Mouse (Mus musculus) gastrocnemius, adult 2 months (tissue): ENCODE data around the gene Pih1d2. TPM values are rescaled to one million over a fixed set of nuclear protein-coding genes. Genes with fewer than 3 reads are reported as not detected.

ENCODE experiments used
- DNase-seq: peaks from one replicate; pipeline ENCODE4 v3.0.0; 2022
- H3K27ac ChIP-seq: fragments of 200-600 bp; 2 replicates; pipeline ENCODE4 v1.8.1; 2022; ENCODE audit warnings: mild to moderate bottlenecking
- H3K4me3 ChIP-seq: fragments of 200-600 bp; 2 replicates; pipeline ENCODE4 v1.8.1; 2022; ENCODE audit warnings: mild to moderate bottlenecking, moderate library complexity
- CTCF ChIP-seq: fragments of 200-600 bp; IDR thresholded peaks from 2 replicates; pipeline ENCODE4 v1.8.1; 2022; ENCODE audit warnings: antibody characterized with exemption, mild to moderate bottlenecking, moderate library complexity
- intact Hi-C: fragments of 180-260 bp; cut with DNase I; formaldehyde crosslinking; loops from one replicate; pipeline ENCODE4 v1.15.1; 2025
- long read RNA-seq, 2 experiments: library from polyadenylated mRNA; stranded (forward); transcript quantifications; one replicate each; pipeline ENCODE4 v2.0.0; 2021
- total RNA-seq, 2 experiments: library from RNA; stranded (reverse); gene quantifications; 2 replicates each; pipeline ENCODE4 v1.2.3; 2021

Gene Pih1d2
- under 1 TPM; 0.53 to 0.61 TPM for total RNA-seq
- long read RNA-seq, experiment 1, partial matches to known transcripts = 0 of 1 reads
- long read RNA-seq, experiment 1, other reads (novel, unspliced or antisense) = 0 of 1 reads
- long read RNA-seq, experiment 2 = 0 reads

GRCm38 (mm10) chr9:50616766-50617603, at the start of gene Pih1d2, which contains the start of gene Nkapd1:
Gene Pih1d2, plus strand, starts transcription at chr9:50617321.
Gene Nkapd1, minus strand, starts transcription at chr9:50617464.
- intact Hi-C loops = loop anchor here (5.0 kb wide), 1 partner anchor 40 kb away; the partner anchor contains the start of gene Dlat
- TF ChIP-seq CTCF = peak; percentile 30
- peak within 1 kb of the TSS; percentile 94 for H3K27ac ChIP-seq

DNA sequence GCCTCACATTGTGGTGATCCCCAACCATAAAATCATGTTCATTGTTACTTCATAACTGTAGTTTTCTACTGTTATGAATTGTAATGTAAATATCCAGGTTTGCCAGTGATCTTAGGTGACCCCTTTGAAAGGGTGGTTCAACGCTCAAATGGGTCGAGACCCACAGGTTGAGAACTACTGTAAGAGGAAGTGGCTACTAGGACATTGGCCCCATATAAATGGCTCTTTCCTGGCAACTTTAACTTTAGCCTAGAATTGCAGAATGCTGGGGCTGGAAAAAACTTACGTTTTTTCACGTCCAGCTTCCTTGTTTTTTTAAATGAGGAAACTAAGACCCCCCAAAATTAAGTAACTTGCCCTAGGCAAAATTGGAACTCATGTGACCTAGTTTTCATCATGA, 49.7 kb upstream of the Pih1d2 start:
- intact Hi-C loops = no loop called here
- H3K4me3 ChIP-seq = no peak overlapping the region
- H3K27ac ChIP-seq = no peak overlapping the region
- no peak for DNase-seq
- TF ChIP-seq CTCF = no peak

More at GRCm38 (mm10) chr9:50616766-50617603, at the start of gene Pih1d2, which contains the start of gene Nkapd1:
- peak; percentile 88 for DNase-seq
- H3K4me3 ChIP-seq = peak within 1 kb of the TSS; percentile 98

- intact Hi-C loops = no loop called here
- H3K27ac ChIP-seq = no peak overlapping the region
- no peak overlapping the region for H3K4me3 ChIP-seq
- TF ChIP-seq CTCF = no peak
- peak; percentile 42 for DNase-seq
These were observed 49.2 kb upstream of the Pih1d2 start for GRCm38 (mm10) chr9:50567881-50568280.

- Histone ChIP-seq H3K4me3 (no peak overlapping the region), H3K27ac (no peak overlapping the region)
- intact Hi-C loops = no loop called here
- no peak for TF ChIP-seq CTCF
- no peak for DNase-seq
These were observed 47.3 kb upstream of the Pih1d2 start for GRCm38 (mm10) chr9:50569599-50570525.

DNA sequence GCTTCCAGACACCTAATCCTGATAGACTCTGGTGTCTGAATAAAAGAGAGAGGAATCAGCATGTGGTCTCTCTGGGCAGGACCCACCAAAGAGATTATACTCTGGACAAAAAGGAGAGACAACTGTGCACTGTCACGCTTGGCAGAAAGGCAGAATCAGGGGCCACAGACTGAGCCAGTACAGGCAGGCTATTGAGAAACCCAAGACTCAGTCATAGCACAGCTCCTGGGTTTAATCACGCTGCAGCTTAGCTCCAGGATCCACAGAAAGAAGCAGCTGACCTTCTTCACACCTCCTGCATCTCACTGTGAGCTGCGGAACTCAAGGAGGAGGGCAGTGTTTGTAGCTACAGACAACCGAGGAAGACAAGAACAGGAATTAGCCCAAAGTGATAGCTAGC, 36.8 kb upstream of the Pih1d2 start:
- DNase-seq = no peak
- Histone ChIP-seq H3K4me3 (no peak overlapping the region), H3K27ac (no peak overlapping the region)
- intact Hi-C loops = no loop called here
- no peak for TF ChIP-seq CTCF

DNA sequence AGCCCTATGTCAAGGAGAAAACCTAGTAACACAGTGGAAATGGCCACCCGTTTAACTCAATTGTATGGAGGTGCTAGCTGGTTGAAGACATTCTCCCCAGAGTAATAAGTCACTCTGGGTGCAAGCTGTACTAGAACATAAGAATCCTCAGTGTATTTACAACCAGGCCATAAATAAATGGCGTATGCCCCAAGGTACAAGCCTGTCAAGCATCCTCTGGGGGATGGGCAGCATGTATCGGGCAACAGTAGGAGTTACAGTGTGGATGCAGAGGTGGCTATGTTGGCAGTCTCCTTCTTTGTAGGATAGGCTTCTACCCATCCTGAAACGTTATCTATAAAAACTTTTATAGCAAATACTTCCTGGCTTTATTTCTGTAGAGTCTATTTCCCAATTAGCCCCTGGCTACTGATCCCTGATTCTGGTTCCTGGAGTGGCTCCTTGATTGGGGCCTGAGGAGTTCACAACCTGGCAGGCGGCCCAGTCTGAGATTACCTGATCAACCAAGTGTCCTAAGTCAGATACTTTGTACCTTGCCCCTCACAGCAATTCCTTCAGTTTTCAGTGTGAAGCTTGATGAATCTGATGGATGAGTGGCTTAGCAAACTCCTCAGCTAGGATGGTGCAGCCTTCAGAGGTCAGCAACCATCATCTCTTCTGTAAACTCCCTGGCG, 31.8 kb upstream of the Pih1d2 start:
- intact Hi-C loops = no loop called here
- H3K27ac ChIP-seq = no peak overlapping the region
- no peak for TF ChIP-seq CTCF
- no peak overlapping the region for H3K4me3 ChIP-seq
- no peak for DNase-seq

DNA sequence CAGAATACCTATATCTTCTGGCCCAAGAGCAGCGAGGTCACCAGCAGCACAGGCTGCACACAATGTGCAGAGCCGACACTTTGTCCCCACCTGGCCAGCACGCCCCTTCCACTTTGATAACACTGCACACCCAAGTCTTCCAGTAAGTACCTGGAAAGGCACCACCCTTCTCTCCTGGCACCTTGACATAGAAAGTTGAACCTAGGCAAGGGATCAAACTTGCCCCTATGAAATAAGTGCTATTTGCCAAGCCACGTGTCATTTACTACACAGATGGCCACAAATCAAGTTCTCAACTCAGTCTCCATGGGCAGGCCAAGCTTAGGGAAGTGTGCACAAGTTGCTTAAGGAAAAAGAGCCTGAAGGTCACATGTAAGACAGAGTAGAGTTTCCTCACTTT, 30.2 kb upstream of the Pih1d2 start:
- no peak for TF ChIP-seq CTCF
- Histone ChIP-seq H3K4me3 (no peak overlapping the region), H3K27ac (no peak overlapping the region)
- intact Hi-C loops = no loop called here
- DNase-seq = no peak

- peak; percentile 42 for DNase-seq
- TF ChIP-seq CTCF = no peak
- Histone ChIP-seq H3K4me3 (no peak overlapping the region), H3K27ac (no peak overlapping the region)
- intact Hi-C loops = loop anchor here (10.0 kb wide), 1 partner anchor 146 kb away; no protein-coding TSS in a partner anchor
These were observed 26.1 kb upstream of the Pih1d2 start for GRCm38 (mm10) chr9:50590856-50591518.

DNA sequence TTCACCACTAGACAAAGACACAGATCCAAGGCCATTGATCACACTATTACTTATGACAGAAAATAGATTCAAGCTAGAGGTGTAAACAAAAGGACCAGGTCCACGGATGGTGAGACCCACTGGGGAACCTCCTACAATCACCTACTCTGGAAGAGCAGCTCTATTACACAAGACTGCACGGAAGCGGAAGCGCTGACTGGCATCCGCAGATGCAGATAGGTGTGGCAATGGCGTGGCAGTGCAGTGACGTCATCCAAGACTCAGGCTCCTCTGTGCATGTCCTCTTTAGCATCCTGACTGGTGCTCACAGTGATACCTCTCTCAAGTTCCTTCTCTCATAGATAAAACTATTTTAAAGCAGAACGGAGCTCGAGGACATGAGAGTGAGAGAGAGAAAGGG, 24.2 kb upstream of the Pih1d2 start:
- TF ChIP-seq CTCF = no peak
- H3K27ac ChIP-seq = no peak overlapping the region
- no peak for DNase-seq
- no peak overlapping the region for H3K4me3 ChIP-seq
- intact Hi-C loops = loop anchor here (10.0 kb wide), 1 partner anchor 148 kb away; no protein-coding TSS in a partner anchor

- intact Hi-C loops = loop anchor here (10.0 kb wide), 1 partner anchor 149 kb away; no protein-coding TSS in a partner anchor
- TF ChIP-seq CTCF = peak; percentile 47
- DNase-seq = no peak
These were observed 23.6 kb upstream of the Pih1d2 start for GRCm38 (mm10) chr9:50593544-50593943.

DNA sequence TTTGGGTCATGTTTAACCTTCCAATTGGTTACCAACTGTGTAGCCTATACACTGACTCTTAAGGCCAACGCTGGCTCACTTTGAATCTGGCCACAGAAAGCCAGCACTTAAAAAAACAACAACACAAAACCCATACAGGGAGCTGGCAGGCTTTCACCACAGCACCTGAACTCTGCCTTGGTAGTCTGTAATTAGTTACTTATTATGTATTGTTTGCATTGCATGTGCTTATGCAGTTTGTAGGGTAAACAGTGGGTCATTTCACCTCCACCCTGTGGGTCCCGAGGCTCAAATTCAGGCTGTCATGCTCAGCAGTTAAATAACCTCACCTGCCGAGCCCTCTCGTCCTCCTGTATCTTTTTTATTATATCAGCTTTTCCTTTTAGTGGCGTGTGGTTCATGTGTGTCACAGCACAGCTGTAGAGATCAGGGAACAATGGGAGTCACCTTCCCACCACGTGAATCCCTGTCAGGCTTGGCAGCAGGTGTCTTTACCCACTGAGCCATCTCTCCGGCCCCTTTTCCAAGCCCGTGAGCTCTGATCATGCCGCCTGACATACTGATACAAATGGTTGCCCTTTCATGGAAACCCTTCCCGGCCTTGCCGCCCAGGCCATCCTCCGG, 22.2 kb upstream of the Pih1d2 start:
- intact Hi-C loops = loop anchor here (10.0 kb wide), 1 partner anchor 150 kb away; no protein-coding TSS in a partner anchor
- H3K27ac ChIP-seq = no peak overlapping the region
- H3K4me3 ChIP-seq = no peak overlapping the region
- DNase-seq = no peak
- no peak for TF ChIP-seq CTCF

More at GRCm38 (mm10) chr9:50593544-50593943, 23.6 kb upstream of the Pih1d2 start:
- Histone ChIP-seq H3K4me3 (no peak overlapping the region), H3K27ac (no peak overlapping the region)
